Mouse (Mus musculus): ENCODE results near the gene Gpr108. TPM values are rescaled to one million over a fixed set of nuclear protein-coding genes. Genes with fewer than 3 reads are reported as not detected.

Gpr108 gene
- total and polyA plus RNA-seq, 2 experiments from 2014 or later: 21.3 to 24.1 TPM

DNA sequence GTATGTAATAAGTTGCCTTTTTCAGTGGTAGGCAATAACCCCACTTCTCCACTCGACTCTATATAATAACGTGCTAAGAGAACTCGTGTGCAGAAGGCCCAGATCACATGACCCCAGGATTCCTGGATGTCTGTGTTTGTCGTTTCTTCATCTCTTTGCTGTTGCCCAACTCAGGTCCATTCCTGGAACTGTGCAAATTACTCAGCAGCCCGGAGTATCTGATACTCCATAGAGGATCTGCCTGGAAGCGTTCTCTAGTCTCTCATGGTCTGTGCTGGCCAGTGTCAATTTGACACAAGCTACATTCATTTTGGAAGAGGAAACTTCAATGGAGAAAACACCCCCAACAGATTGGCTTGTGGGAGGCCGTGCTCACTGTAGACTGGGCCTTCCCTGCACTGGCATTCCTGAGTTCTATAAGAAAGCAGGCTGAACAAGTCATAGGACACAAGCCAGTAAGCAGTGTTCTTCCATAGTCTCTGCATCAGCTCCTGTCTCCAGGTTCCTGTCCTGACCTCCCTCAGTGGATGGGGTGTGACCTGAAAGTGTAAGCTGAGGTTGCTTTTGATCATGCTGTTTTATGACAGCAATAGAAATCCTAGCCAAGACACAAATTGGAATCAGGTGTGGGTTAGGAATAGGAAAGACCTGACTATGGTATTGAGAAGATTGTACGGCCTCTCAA, 52.8 kb downstream of the Gpr108 start:
- H3K27me3 ChIP-seq (ENCODE audit: insufficient read depth, low read length): no peaks in the 10 kb centered on the region
- H3K9me3 ChIP-seq (ENCODE audit: low read length): no peaks in the 10 kb centered on the region
- no peak for TF ChIP-seq CTCF (IDR thresholded peaks at IDR 0.05; ENCODE audit: low read depth)
- no peak overlapping the region for H3K9ac ChIP-seq (replicated peaks; ENCODE audit: low read length)
- no peak overlapping the region for H3K27ac ChIP-seq
- no peak for ATAC-seq
- H3K4me3 ChIP-seq (ENCODE audit: low read length): no peak overlapping the region
- DNase-seq (ENCODE audit: low spot score): no peak
- no peak overlapping the region for H3K4me2 ChIP-seq (ENCODE audit: low read depth, low read length)
- H3K36me3 ChIP-seq (ENCODE audit: insufficient read depth, low read length): no peaks in the 10 kb centered on the region
- no peaks in the 10 kb centered on the region for H3K4me1 ChIP-seq (ENCODE audit: insufficient read depth, low read length)
- WGBS: 83% methylated on average over 8 of the region's 8 CpGs

DNA sequence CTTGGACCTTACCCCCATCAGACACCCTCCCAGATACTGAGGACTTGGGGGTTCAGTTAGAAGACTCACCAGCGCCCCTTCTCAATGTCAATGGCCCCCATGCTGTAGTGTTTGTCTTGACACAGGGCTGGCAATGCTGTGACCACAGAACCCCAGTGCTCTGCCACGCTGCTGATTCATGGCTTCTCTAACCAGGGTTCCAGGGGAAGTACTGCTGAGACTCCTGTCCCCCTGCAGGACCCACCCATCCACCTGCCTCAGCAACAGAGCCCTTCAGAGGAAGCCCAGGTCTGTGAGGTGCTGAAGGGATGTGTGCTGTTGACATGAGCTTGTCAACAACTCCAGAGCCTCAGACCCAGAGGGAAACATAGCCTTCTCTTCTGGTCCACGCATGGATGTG, 53.5 kb downstream of the Gpr108 start:
- Histone ChIP-seq H3K36me3 (ENCODE audit: insufficient read depth, low read length) (no peaks in the 10 kb centered on the region), H3K4me3 (ENCODE audit: low read length) (no peak overlapping the region)

DNA sequence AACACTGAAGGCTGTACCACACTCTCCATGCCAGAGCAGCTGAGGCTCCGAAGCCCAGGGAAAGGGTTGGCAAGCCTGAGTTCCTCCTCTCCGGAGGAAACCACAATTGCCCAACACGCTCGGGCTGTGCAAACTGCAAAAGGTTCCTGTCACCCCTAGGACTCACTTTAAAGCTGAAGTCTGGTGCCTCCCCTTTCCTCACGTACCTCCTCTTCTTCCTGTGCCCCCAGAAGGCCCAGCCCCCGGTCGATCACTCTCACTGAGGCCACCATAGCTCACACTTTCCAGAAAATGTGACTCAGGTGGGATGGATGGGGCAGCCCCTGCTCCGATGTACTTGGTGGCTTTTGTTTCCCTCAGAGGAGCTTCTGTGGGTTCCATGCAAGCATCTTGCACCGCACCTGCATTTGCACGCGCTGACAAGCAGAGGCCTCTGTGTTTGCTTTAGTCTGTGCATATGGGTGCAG, 54.2 kb downstream of the Gpr108 start, which contains the start of gene Tnfsf14:
Tnfsf14 (minus strand) TSS at position 137 of the 467 bp plus-strand sequence.
- Histone ChIP-seq H3K4me1 (ENCODE audit: insufficient read depth, low read length) (no peaks in the 10 kb centered on the region), H3K27ac (no peak within 1 kb of the TSS), H3K4me3 (ENCODE audit: low read length) (no peak within 1 kb of the TSS), H3K4me2 (ENCODE audit: low read depth, low read length) (no peak within 1 kb of the TSS), H3K9me3 (ENCODE audit: low read length) (no peaks in the 10 kb centered on the region), H3K9ac (replicated peaks; ENCODE audit: low read length) (no peak within 1 kb of the TSS), H3K36me3 (ENCODE audit: insufficient read depth, low read length) (no peaks in the 10 kb centered on the region), H3K27me3 (ENCODE audit: insufficient read depth, low read length) (no peaks in the 10 kb centered on the region)
- no peak for TF ChIP-seq CTCF (IDR thresholded peaks at IDR 0.05; ENCODE audit: low read depth)
- WGBS: 82% methylated on average over 11 of the region's 11 CpGs
- DNase-seq (ENCODE audit: low spot score) (no peak), ATAC-seq (no peak)

More for the DNA sequence above, 53.5 kb downstream of the Gpr108 start:
- Histone ChIP-seq H3K27ac (no peak overlapping the region), H3K4me1 (ENCODE audit: insufficient read depth, low read length) (no peaks in the 10 kb centered on the region), H3K9me3 (ENCODE audit: low read length) (no peaks in the 10 kb centered on the region), H3K27me3 (ENCODE audit: insufficient read depth, low read length) (no peaks in the 10 kb centered on the region), H3K9ac (replicated peaks; ENCODE audit: low read length) (no peak overlapping the region), H3K4me2 (ENCODE audit: low read depth, low read length) (no peak overlapping the region)
- no peak for TF ChIP-seq CTCF (IDR thresholded peaks at IDR 0.05; ENCODE audit: low read depth)
- ATAC-seq: no peak
- 84% methylated on average over 3 of the region's 3 CpGs for WGBS
- DNase-seq (ENCODE audit: low spot score): no peak

DNA sequence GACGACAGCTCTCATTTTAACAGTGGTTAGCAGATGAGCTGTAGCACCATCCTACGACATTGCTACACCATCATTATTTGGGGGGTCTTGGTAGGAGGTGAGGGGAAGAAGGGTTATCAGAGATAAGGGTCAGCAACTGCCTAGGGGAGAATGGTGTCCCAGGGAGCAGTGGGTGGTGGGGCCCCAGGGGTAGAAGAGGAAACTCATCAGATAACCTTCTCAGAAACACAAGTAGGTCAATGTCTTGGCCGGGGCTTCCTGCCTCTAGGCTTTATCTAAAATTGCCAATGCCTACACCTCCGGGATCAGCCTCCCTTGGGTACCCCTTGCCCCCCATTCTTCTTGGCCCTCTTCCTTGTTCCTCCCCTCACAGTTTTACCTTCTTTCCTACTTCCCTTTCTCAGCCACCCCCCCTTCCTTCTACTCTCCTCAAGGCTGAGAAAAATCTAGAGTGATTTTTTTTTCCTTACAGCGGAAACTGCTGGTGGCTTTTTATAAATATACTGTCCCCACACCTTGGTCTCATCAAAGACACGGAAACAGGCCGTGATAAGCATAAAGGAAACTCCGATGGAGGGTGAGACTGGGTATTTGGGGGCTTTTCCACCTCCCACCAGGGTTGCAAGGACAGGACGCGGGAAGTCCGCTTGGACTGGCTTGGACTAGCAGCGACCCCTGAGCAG, 59.6 kb downstream of the Gpr108 start:
- no peak overlapping the region for H3K27ac ChIP-seq
- no peak for TF ChIP-seq CTCF (IDR thresholded peaks at IDR 0.05; ENCODE audit: low read depth)
- no peaks in the 10 kb centered on the region for H3K4me1 ChIP-seq (ENCODE audit: insufficient read depth, low read length)
- DNase-seq (ENCODE audit: low spot score): no peak
- WGBS: 86% methylated on average over 12 of the region's 12 CpGs
- ATAC-seq: no peak
- H3K36me3 ChIP-seq (ENCODE audit: insufficient read depth, low read length): no peaks in the 10 kb centered on the region
- no peak overlapping the region for H3K4me2 ChIP-seq (ENCODE audit: low read depth, low read length)
- H3K27me3 ChIP-seq (ENCODE audit: insufficient read depth, low read length): no peaks in the 10 kb centered on the region
- no peak overlapping the region for H3K4me3 ChIP-seq (ENCODE audit: low read length)
- no peak overlapping the region for H3K9ac ChIP-seq (replicated peaks; ENCODE audit: low read length)
- no peaks in the 10 kb centered on the region for H3K9me3 ChIP-seq (ENCODE audit: low read length)

GRCm38 (mm10) chr17:57185641-57186040, 62.6 kb downstream of the Gpr108 start:
- no peak for TF ChIP-seq CTCF (IDR thresholded peaks at IDR 0.05; ENCODE audit: low read depth)
- DNase-seq (ENCODE audit: low spot score): no peak
- Histone ChIP-seq H3K4me1 (ENCODE audit: insufficient read depth, low read length) (no peaks in the 10 kb centered on the region), H3K36me3 (ENCODE audit: insufficient read depth, low read length) (no peaks in the 10 kb centered on the region), H3K4me3 (ENCODE audit: low read length) (no peak overlapping the region), H3K27me3 (ENCODE audit: insufficient read depth, low read length) (no peaks in the 10 kb centered on the region), H3K27ac (no peak overlapping the region), H3K9me3 (ENCODE audit: low read length) (no peaks in the 10 kb centered on the region), H3K9ac (replicated peaks; ENCODE audit: low read length) (no peak overlapping the region), H3K4me2 (ENCODE audit: low read depth, low read length) (no peak overlapping the region)
- WGBS: 75% methylated on average over 2 of the region's 2 CpGs
- no peak for ATAC-seq

Small RNA genes within 50 kb of the gene (microRNA-seq; reads per million reads assigned to microRNA genes)
- 0 reads per million in 2 experiments for gene Mir6978

Other genes with a start within 250 kb of the Gpr108 start
- not detected in 2 replicates for gene Pspn, start 248.4 kb downstream of the Gpr108 start, total RNA-seq (2014; rRNA removed)
- gene Pspn, start 248.4 kb downstream of the Gpr108 start, polyA plus RNA-seq (2015; fragmentation: Nextera tagmentation; extraction: Ambion mirVana): not detected in 2 replicates
- 28.8 and 32.9 TPM in 2 replicates for gene Gtf2f1, start 237.2 kb downstream of the Gpr108 start, total RNA-seq (2014; rRNA removed)
- 63.5 and 67.8 TPM in 2 replicates for gene Gtf2f1, start 237.2 kb downstream of the Gpr108 start, polyA plus RNA-seq (2015; fragmentation: Nextera tagmentation; extraction: Ambion mirVana)
- not detected in 2 replicates for gene Gm17949, start 237.0 kb downstream of the Gpr108 start, total RNA-seq (2014; rRNA removed)
- gene Gm17949, start 237.0 kb downstream of the Gpr108 start, polyA plus RNA-seq (2015; fragmentation: Nextera tagmentation; extraction: Ambion mirVana): 0.28 and 0.40 TPM in 2 replicates
- gene Khsrp, start 216.9 kb downstream of the Gpr108 start, total RNA-seq (2014; rRNA removed): 61.7 and 71.3 TPM in 2 replicates
- gene Khsrp, start 216.9 kb downstream of the Gpr108 start, polyA plus RNA-seq (2015; fragmentation: Nextera tagmentation; extraction: Ambion mirVana): 26.4 and 27.0 TPM in 2 replicates
- not detected in 2 replicates for gene Slc25a41, start 206.8 kb downstream of the Gpr108 start, total RNA-seq (2014; rRNA removed)
- gene Slc25a41, start 206.8 kb downstream of the Gpr108 start, polyA plus RNA-seq (2015; fragmentation: Nextera tagmentation; extraction: Ambion mirVana): not detected in 2 replicates
- 7.1 and 8.2 TPM in 2 replicates for gene Crb3, start 189.3 kb downstream of the Gpr108 start, total RNA-seq (2014; rRNA removed)
- gene Crb3, start 189.3 kb downstream of the Gpr108 start, polyA plus RNA-seq (2015; fragmentation: Nextera tagmentation; extraction: Ambion mirVana): 6.0 and 6.2 TPM in 2 replicates
- gene Slc25a23, start 188.6 kb downstream of the Gpr108 start, total RNA-seq (2014; rRNA removed): 122 and 150 TPM in 2 replicates
- gene Slc25a23, start 188.6 kb downstream of the Gpr108 start, polyA plus RNA-seq (2015; fragmentation: Nextera tagmentation; extraction: Ambion mirVana): 33.2 and 38.2 TPM in 2 replicates
- gene Dennd1c, start 169.9 kb downstream of the Gpr108 start, total RNA-seq (2014; rRNA removed): 1.5 and 3.8 TPM in 2 replicates
- gene Dennd1c, start 169.9 kb downstream of the Gpr108 start, polyA plus RNA-seq (2015; fragmentation: Nextera tagmentation; extraction: Ambion mirVana): 2.8 and 3.0 TPM in 2 replicates
- gene Tubb4a, start 160.7 kb downstream of the Gpr108 start, total RNA-seq (2014; rRNA removed): 201 and 209 TPM in 2 replicates
- gene Tubb4a, start 160.7 kb downstream of the Gpr108 start, polyA plus RNA-seq (2015; fragmentation: Nextera tagmentation; extraction: Ambion mirVana): 295 and 346 TPM in 2 replicates
- gene Tnfsf9, start 143.1 kb downstream of the Gpr108 start, total RNA-seq (2014; rRNA removed): 3.1 and 8.1 TPM in 2 replicates
- gene Tnfsf9, start 143.1 kb downstream of the Gpr108 start, polyA plus RNA-seq (2015; fragmentation: Nextera tagmentation; extraction: Ambion mirVana): 4.3 and 4.7 TPM in 2 replicates
- 1.0 and 3.7 TPM in 2 replicates for gene Cd70, start 98.7 kb downstream of the Gpr108 start, total RNA-seq (2014; rRNA removed)
- 2.0 and 2.1 TPM in 2 replicates for gene Cd70, start 98.7 kb downstream of the Gpr108 start, polyA plus RNA-seq (2015; fragmentation: Nextera tagmentation; extraction: Ambion mirVana)
- gene Tnfsf14, start 54.3 kb downstream of the Gpr108 start, total RNA-seq (2014; rRNA removed): not detected in 2 replicates
- not detected in 2 replicates for gene Tnfsf14, start 54.3 kb downstream of the Gpr108 start, polyA plus RNA-seq (2015; fragmentation: Nextera tagmentation; extraction: Ambion mirVana)
- 0.78 and 0.86 TPM in 2 replicates for gene C3, start 20.3 kb downstream of the Gpr108 start, total RNA-seq (2014; rRNA removed)
- gene C3, start 20.3 kb downstream of the Gpr108 start, polyA plus RNA-seq (2015; fragmentation: Nextera tagmentation; extraction: Ambion mirVana): 1.8 and 2.5 TPM in 2 replicates
- 8.5 TPM in 2 replicates for gene Trip10, start 1.0 kb upstream of the Gpr108 start, total RNA-seq (2014; rRNA removed)
- gene Trip10, start 1.0 kb upstream of the Gpr108 start, polyA plus RNA-seq (2015; fragmentation: Nextera tagmentation; extraction: Ambion mirVana): 7.6 and 7.8 TPM in 2 replicates
- 2.2 and 2.5 TPM in 2 replicates for gene Vav1, start 30.7 kb upstream of the Gpr108 start, total RNA-seq (2014; rRNA removed)
- gene Vav1, start 30.7 kb upstream of the Gpr108 start, polyA plus RNA-seq (2015; fragmentation: Nextera tagmentation; extraction: Ambion mirVana): 1.9 and 2.5 TPM in 2 replicates
- gene Adgre1, start 110.2 kb upstream of the Gpr108 start, total RNA-seq (2014; rRNA removed): 6.8 and 16.1 TPM in 2 replicates
- gene Adgre1, start 110.2 kb upstream of the Gpr108 start, polyA plus RNA-seq (2015; fragmentation: Nextera tagmentation; extraction: Ambion mirVana): 4.2 and 5.0 TPM in 2 replicates

Data from hindbrain, postnatal 0 days (tissue).